Mouse (Mus musculus) kidney, adult 8-10 months (tissue): Measurements from ENCODE around the gene Cldn24.

Experiments used
- DNase-seq, 2 experiments: peaks; one replicate each; pipeline ENCODE4 v3.0.0; 2022

Gene Cldn24

GRCm38 (mm10) chr8:47832616-47833015, 10.7 kb downstream of the Cldn24 start:
- no peak for DNase-seq

- no peak for DNase-seq
These were observed 12.0 kb downstream of the Cldn24 start for GRCm38 (mm10) chr8:47833944-47834343.

GRCm38 (mm10) chr8:47843063-47843462, 21.1 kb downstream of the Cldn24 start:
- DNase-seq: no peak

GRCm38 (mm10) chr8:47843651-47844050, 21.7 kb downstream of the Cldn24 start:
- no peak for DNase-seq

DNA sequence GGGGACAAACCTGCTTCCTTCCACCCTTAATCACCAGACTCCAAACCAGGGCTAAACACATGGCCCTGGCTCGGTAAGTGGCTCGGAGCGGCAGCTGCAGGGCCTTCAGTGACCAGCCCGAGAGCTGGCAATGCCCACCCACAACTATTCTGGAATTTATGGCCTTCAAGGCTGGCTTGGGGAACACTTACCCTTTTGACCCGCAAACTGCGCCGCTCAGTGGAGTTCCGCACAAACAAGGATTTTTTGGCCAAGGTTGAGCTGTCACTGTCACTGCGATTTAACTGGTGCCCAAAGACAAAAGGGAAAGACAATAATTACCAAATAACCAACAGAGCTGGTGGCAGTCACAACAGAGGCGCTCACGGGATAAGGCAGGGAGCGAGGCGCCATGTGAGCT, 24.0 kb downstream of the Cldn24 start:
- peak in 1 of 2 experiments; percentile 18 for DNase-seq

- DNase-seq: no peak
These were observed 25.2 kb downstream of the Cldn24 start for GRCm38 (mm10) chr8:47847161-47847560.

DNA sequence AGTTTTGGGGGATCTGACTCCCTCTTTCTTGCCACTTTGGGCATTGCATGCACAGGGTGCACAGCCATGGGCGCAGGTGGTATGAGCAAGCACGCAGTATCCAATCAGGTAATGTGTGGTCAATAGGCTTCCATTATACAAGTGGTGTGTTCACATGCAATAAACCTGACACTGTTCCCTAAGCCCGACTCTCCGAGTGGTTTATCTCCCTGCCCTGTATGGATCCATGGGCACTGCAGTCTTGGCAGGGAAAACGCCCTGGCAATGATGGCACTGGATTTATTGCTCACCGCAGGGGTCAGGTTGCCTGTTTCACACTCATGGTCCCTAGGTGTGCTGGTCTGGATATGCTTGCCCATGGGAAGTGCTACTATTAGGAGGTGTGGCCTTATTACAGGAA, 26.0 kb downstream of the Cldn24 start:
- no peak for DNase-seq

DNA sequence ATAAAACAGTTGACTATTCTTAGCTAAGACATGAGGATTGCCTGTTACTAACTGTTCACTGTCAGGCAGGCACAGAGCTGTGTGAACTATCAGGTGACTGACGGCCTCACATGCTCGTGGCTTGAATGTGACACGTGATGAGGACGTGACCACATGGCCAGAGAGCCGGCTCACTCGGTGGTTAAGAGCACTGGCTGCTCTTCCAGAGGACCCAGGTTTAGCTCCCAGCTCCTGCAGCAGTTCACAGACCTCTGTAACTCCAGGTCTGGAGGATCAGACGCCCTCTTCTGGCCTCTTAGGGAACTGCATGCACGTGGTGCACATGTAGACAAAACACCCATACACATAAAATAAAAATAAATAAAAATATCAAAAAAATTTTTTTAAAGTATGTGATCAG, 27.9 kb downstream of the Cldn24 start:
- peak in 1 of 2 experiments; percentile 19 for DNase-seq

- no peak for DNase-seq
These were observed 30.0 kb downstream of the Cldn24 start for GRCm38 (mm10) chr8:47851824-47852502.

DNA sequence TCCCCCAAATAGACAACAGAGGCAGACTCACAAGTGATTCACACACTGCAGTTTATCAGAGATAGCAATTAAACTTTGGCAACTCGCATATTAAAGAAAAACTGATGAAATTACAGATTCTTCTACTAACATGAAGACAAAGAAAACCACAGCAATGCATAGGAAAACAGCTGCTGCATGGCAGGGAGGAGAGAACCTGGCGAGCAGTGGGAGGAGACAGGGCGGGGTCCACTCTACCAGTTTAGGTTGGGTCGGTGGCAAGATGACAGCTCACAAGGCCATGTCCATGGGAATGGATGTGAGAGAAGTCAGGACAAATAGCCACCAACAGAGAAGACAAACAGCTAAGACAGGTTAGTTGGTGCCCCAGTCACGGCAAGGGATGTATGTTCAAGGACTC, 30.8 kb downstream of the Cldn24 start:
- DNase-seq: no peak

DNA sequence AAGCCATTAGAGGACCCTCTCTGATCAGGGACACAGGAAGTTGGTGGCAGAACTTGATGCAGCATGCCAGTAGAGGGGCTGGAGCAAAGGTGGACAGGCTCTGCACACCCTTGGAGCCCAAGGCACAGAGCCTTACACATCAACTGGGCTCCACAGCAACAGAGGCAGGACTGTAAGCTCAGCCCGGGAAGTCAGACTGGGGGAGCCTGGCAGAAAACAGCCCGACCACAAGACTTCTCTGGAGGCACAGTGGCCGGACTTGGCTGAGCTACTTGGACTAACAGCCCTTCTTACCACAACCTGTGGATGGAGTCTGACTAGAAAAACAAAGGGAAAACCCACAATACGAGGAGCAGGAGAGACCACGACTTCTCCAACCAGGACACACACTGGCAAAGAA, 31.4 kb downstream of the Cldn24 start:
- DNase-seq: no peak

GRCm38 (mm10) chr8:47859259-47859658, 37.3 kb downstream of the Cldn24 start:
- DNase-seq: no peak

DNA sequence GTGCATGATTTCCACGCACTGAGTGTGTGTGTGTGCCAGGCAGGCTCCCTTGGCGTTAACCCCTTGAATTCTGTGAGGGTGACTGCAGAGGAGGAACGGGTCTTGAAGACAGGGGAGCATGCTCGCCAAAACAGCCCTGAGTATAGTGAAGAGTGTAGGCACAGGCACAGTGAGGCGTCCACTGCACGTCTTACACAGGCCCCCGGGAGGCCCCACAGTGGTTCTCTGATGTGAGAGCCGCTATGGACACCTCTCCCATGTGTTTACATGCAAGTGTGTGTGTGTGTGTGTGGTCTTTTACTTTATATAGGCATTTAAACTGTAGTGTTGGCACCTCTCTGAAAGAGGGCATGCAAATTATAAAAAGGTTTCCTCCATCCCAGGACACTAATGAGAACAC, 44.6 kb downstream of the Cldn24 start:
- DNase-seq: no peak

GRCm38 (mm10) chr8:47867067-47867466, 45.1 kb downstream of the Cldn24 start:
- DNase-seq: peak; percentile 71 to 83
